Mouse (Mus musculus): ENCODE results near the gene Trpv4.
A peak's percentile ranks its signal among the peaks of the same experiment; 100 is the strongest.

Gene Trpv4

DNA sequence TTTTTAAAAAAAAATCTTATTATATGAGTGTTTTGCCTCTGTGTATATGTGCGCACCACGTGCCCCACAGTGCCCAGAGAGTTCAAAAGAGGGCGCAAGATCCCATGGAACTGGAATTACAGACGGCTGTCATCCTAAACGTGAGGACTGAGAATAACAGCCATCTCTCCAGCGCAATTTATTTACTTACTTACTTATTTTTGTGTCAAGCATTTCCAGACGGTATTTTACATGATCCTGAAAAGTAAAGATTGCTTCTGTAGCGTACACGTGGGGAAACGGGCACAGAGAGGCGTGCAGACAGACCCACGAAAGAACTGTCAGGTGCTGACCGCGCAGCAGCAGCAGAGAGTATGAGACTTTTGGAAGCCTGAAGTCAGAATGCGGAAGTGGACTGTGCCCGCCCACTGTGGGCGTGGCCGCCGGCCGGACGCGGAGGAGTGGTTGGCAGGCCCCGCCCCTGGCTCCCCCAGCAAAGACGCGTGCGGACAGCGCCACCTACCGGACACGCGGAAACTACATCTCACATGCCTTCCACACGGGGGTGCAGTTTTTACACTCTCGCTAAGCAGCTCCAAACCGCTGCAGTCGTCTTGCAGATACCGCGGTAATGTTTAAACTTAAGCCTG is 9.1 kb upstream of the Trpv4 start:
- DNase-seq (ENCODE audit: low spot score in 2 of 2): peak; percentile 93 to 98

DNA sequence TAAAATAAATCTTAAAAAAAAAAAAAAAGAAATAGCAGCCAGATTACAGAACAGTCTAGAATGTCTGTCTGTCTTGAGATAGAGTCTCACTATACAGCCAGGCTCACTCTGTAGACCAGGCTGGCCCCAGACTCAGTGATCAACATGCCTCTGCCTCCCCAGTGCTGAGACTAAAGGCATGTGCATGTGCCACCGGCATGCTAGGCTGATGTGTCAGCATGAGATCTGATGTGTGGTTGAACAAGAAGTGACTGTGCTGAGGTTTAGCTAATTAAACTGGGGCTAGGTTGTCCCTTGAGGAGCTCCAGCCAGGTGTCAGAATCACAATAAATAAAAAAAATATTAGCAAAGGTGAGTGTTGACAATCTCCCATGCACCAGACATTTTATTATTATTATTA is 8.4 kb upstream of the Trpv4 start:
- no peak for DNase-seq (ENCODE audit: low spot score in 2 of 2)

DNA sequence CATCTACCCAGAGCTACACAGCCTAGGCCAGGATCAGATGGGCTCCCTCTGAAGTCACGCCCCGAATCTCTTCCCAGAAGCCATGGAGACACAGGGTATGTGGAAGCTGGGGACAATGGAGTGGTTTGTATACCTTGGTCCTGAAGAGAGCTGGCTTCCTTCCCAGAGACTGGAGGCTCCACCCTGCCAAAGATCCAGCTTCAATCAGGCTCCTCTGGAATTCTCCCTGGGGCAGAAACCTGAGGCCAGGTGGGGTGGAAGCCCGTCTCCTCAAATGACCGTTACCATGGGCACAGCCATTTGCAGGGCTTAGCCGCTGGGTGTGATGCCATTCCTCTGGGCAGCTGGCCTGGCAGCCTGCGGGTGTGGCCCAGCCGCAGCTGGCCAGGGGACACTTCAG is 6.5 kb upstream of the Trpv4 start:
- DNase-seq (ENCODE audit: low spot score in 2 of 2): no peak

GRCm38 (mm10) chr5:114664139-114664538 is 5.9 kb upstream of the Trpv4 start:
- no peak for DNase-seq (ENCODE audit: low spot score in 2 of 2)

GRCm38 (mm10) chr5:114661029-114661428 is 2.8 kb upstream of the Trpv4 start:
- no peak for DNase-seq (ENCODE audit: low spot score in 2 of 2)

GRCm38 (mm10) chr5:114657426-114657825 is 795 bp downstream of the Trpv4 start:
- no peak for DNase-seq (ENCODE audit: low spot score in 2 of 2)

- DNase-seq (ENCODE audit: low spot score in 2 of 2): no peak
Measured at GRCm38 (mm10) chr5:114656305-114656704, 1.9 kb downstream of the Trpv4 start.

- no peak for DNase-seq (ENCODE audit: low spot score in 2 of 2)
Measured at GRCm38 (mm10) chr5:114655721-114656120, 2.5 kb downstream of the Trpv4 start.

GRCm38 (mm10) chr5:114653656-114654437 is 4.4 kb downstream of the Trpv4 start:
- DNase-seq (ENCODE audit: low spot score in 2 of 2): no peak

DNA sequence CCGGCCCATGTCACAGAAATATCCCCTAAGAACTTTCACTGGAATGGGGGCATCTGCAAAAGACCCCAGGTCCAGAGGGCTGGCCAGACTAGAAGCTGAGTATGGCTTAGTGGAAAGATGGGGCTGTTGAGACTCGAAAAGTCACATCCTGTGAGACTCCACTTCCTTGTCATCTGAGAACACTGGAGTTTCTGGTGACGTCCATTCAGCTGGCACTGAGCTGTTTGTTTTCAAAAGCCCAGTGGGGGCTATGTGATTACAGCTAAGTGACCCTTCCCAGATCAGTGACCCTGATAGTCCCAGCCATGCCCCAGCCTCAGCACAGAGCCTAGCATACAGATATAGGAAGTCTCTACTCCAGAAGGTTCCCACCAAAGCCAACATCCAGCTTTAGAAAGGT is 6.8 kb downstream of the Trpv4 start:
- no peak for DNase-seq (ENCODE audit: low spot score in 2 of 2)

GRCm38 (mm10) chr5:114651002-114651401 is 7.2 kb downstream of the Trpv4 start:
- no peak for DNase-seq (ENCODE audit: low spot score in 2 of 2)

GRCm38 (mm10) chr5:114648728-114649311 is 9.4 kb downstream of the Trpv4 start:
- DNase-seq (ENCODE audit: low spot score in 2 of 2): no peak

- DNase-seq (ENCODE audit: low spot score in 2 of 2): no peak
Measured at GRCm38 (mm10) chr5:114647211-114647974, 10.8 kb downstream of the Trpv4 start.

DNA sequence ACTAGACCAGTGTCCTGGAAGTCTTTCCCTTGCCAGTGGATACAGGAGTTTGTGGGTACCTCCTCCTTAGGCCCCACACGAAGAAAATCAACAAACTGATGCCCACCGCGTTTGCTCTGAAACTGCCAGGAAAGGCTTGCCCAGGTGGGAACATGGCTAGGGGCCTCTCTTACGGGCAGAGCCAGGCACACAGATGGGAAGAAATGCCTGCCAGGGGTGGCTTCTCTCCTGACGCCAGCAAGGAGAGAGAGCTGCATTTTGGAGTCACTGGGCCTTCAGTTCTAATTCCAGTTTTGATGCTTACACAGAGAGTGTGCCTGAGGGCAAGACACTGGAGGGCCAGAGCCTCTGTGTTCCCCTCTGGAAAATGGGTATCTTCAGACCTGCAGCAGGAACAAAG is 12.3 kb downstream of the Trpv4 start:
- DNase-seq (ENCODE audit: low spot score in 2 of 2): no peak

- DNase-seq (ENCODE audit: low spot score in 2 of 2): no peak
Measured at GRCm38 (mm10) chr5:114644918-114645317, 13.3 kb downstream of the Trpv4 start.

GRCm38 (mm10) chr5:114640809-114641208 is 17.4 kb downstream of the Trpv4 start:
- DNase-seq (ENCODE audit: low spot score in 2 of 2): no peak

GRCm38 (mm10) chr5:114639645-114639957 is 18.6 kb downstream of the Trpv4 start:
- no peak for DNase-seq (ENCODE audit: low spot score in 2 of 2)

DNA sequence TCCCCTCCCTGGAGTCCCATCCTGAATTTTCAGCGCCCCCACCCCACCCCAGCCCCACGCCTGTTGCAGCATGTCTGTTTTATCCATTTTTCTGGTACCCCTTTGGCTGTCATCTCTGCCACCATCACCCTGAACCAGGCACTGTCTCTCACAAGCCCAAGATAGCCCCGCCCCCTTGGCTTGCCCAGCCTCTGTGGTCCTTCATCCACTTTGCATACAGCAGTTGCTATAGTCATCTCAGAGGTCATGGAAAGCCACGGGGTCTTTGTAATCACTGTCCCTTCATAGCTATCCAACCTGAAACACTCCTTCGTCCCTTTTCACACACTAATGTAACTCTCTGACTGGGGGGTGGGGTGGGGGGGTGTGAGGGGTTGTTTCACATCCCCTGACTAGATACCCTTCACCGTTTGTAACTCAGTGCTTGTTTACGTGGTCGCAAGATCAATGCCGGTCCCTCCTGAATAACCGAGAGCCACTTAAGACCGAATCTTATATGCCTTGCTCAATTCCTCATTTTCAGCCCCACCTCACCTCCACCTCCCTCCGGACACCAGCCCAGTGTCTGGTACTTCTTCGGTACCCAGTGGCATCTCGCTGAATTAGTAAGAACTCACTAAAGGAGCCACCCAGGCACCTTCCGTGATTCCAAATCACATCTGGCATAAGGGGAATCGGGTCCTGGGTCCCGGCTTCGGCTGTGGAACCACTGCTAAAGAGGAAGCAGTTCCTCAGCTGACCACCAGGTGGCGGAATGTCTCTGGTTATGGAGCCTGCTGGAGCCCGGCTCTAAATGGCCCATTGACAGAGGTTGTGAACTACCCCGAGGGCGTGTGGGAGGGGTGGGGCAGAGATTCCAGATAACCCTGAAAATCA is 19.2 kb downstream of the Trpv4 start:
- peak; percentile 55 to 83 for DNase-seq (ENCODE audit: low spot score in 2 of 2)

DNA sequence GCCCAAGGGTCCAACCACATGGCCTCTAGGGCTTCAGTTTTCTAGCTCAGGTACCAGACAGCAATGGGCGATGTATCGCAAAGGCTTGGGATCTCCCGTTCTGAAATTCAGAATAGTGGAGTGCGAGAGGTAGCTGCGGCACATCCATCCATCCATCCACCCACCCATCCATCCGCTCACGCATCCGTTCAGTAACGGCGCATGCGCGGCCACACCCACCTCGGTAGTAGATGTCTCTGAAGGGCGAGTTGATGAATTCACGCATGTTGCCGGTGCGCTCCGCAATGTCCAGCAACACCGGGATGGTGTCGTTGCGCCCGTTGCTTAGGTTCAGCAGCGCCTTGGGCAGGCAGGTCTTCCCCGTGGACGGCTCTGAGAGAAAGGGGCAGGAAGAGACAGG is 22.1 kb downstream of the Trpv4 start:
- DNase-seq (ENCODE audit: low spot score in 2 of 2): no peak

GRCm38 (mm10) chr5:114631336-114631735 is 26.9 kb downstream of the Trpv4 start:
- DNase-seq (ENCODE audit: low spot score in 2 of 2): no peak

DNA sequence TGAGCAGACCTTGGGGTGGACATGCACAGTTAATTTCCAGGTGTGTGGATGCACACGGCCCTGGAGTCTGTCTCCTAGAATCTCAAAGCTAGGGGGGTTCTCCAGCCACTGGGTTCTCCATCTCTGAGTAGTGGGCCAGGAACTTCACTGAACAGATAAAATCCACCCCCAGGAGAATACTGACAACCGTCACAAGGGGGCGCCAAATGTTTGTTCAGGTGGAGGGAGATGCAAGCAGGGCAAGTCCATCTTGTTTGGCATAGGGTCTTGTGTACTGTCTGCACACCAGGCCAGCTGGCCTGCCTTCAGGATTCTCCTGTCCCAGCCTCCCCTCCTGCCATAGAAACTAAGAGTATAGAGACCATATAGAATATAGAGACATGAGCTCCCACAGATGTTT is 32.6 kb downstream of the Trpv4 start:
- peak in 1 of 2 experiments; percentile 53 for DNase-seq (ENCODE audit: low spot score in 2 of 2)

DNA sequence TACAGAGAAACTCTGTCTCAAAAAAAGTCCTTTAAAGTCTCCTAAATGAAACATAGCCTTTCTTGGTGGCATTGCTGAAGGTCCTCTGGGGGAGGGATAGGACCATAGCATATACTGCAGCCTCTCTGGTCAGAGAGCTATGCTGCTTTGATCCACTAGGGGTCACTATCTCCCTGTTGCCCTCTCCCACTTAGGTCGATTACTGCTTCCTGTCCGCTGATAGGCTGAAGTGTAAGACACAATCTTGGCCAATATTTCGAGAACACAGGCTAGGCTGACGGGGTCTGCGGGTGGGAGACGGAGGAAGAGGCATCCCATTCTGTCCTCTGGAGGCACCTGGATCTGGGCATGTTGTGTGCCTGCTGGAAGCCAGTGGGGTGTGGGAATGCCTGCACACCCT is 37.9 kb downstream of the Trpv4 start:
- no peak for DNase-seq (ENCODE audit: low spot score in 2 of 2)

Measured in frontal cortex, postnatal 14 days (tissue).